Mouse (Mus musculus) splenic B cell, adult 2 months (primary cell): Measurements from ENCODE around the gene Enpp5.

ENCODE experiments used
- DNase-seq: peaks from one replicate; pipeline ENCODE4 v3.0.0-alpha.2; 2011; ENCODE audit warnings: low read depth, low spot score
- H3K27me3 ChIP-seq: 2 replicates; pipeline ENCODE4 v1.6.1; 2012; ENCODE audit warnings: mild to moderate bottlenecking, low read length, moderate library complexity, mixed read lengths; ENCODE audit not compliant: control insufficient read depth, poor library complexity, insufficient read depth, severe bottlenecking
- H3K36me3 ChIP-seq: 2 replicates; pipeline ENCODE4 v1.6.1; 2012; ENCODE audit warnings: mild to moderate bottlenecking, low read length, moderate library complexity, mixed read lengths; ENCODE audit not compliant: control insufficient read depth, poor library complexity, insufficient read depth, severe bottlenecking

Gene Enpp5

GRCm38 (mm10) chr17:44118231-44118630, 39.6 kb downstream of the Enpp5 start:
- Histone ChIP-seq H3K27me3 (no peaks in the 10 kb centered on the region), H3K36me3 (no peaks in the 10 kb centered on the region)
- no peak for DNase-seq

GRCm38 (mm10) chr17:44121366-44122100, 42.9 kb downstream of the Enpp5 start:
- H3K36me3 ChIP-seq = no peaks in the 10 kb centered on the region
- no peaks in the 10 kb centered on the region for H3K27me3 ChIP-seq
- no peak for DNase-seq

- DNase-seq = no peak
- H3K36me3 ChIP-seq = no peaks in the 10 kb centered on the region
- no peaks in the 10 kb centered on the region for H3K27me3 ChIP-seq
Measured at GRCm38 (mm10) chr17:44129092-44129750, 50.6 kb downstream of the Enpp5 start.

GRCm38 (mm10) chr17:44130429-44130828, 51.8 kb downstream of the Enpp5 start:
- peak; percentile 74 for DNase-seq
- Histone ChIP-seq H3K27me3 (no peaks in the 10 kb centered on the region), H3K36me3 (no peaks in the 10 kb centered on the region)

GRCm38 (mm10) chr17:44134106-44134505, 55.5 kb downstream of the Enpp5 start:
- no peak for DNase-seq
- H3K27me3 ChIP-seq = no peaks in the 10 kb centered on the region

GRCm38 (mm10) chr17:44134545-44134944, 55.9 kb downstream of the Enpp5 start:
- no peaks in the 10 kb centered on the region for H3K27me3 ChIP-seq
- no peak for DNase-seq
- H3K36me3 ChIP-seq = no peaks in the 10 kb centered on the region

More at GRCm38 (mm10) chr17:44134106-44134505, 55.5 kb downstream of the Enpp5 start:
- H3K36me3 ChIP-seq = no peaks in the 10 kb centered on the region

- Histone ChIP-seq H3K27me3 (no peaks in the 10 kb centered on the region), H3K36me3 (no peaks in the 10 kb centered on the region)
- DNase-seq = no peak
Measured at GRCm38 (mm10) chr17:44136018-44136417, 57.4 kb downstream of the Enpp5 start.
